Mouse (Mus musculus) embryonic fibroblast, embryonic 13.5 days (primary cell): ENCODE data around the gene Ptprb.

ENCODE experiments used
- CTCF ChIP-seq: IDR thresholded peaks from 2 replicates; pipeline ENCODE4 v1.5.1; 2011; ENCODE audit warnings: mild to moderate bottlenecking, control low read depth, low read length, moderate library complexity, borderline replicate concordance; ENCODE audit not compliant: insufficient read depth
- POLR2A ChIP-seq: IDR thresholded peaks from 2 replicates; pipeline ENCODE4 v1.6.1; 2011; ENCODE audit warnings: low read depth, mild to moderate bottlenecking, control low read depth, low read length, moderate library complexity

DNA sequence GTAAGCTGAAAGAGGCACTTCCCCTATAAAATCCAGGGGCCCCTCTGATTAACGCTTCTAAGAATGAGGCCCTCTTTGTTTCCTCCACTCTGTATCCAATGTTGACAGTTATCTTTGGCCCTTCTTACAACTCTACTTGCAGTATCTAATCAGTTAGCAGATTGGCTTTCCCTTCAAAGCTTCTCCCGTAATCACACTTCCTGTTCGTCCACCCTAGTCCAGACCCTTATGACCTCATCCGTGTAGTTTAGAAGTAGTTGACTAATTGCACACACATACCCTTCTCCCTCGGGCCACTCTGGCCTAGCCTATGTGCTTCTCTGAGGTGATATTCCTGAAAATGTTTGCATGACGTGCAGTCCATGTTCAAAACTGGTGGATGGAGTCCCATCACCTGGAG lies 21.4 kb upstream of the Ptprb start:
- no peak for TF ChIP-seq POLR2A
- TF ChIP-seq CTCF, result no peak
